Mouse (Mus musculus) testis, adult 2 months (tissue): ENCODE results near the gene Mxi1.

Experiments
- CTCF ChIP-seq: fragments of 200-500 bp; IDR thresholded peaks from 2 replicates; pipeline ENCODE4 v1.5.1; 2012; ENCODE audit warnings: low read depth, mild to moderate bottlenecking, inconsistent platforms, low read length, moderate library complexity; ENCODE audit not compliant: control insufficient read depth, insufficient read depth, insufficient replicate concordance
- POLR2A ChIP-seq: fragments of 200-500 bp; IDR thresholded peaks from 2 replicates; pipeline ENCODE4 v1.6.1; 2012; ENCODE audit warnings: low read depth, mild to moderate bottlenecking, inconsistent platforms, low read length, moderate library complexity; ENCODE audit not compliant: control insufficient read depth

DNA sequence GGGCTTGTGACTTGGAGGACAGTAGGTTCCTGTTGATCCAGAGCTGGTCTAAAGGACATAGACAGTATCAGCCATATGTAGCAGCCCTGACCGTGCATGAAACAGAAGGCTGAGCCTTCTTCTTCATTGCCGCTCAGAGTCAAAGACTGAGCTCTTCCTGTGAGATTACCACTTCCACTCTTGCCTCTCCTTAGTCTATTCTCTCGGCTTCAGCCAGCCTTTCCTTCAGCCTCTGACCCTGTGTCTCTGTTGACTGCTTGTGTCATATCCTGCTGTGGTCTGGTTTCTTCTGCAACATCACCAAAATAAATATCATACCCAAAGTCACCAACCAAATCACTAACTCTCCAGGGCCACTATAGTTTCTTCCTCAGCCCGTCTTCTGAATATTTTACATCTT is 88.9 kb downstream of the Mxi1 start:
- TF ChIP-seq CTCF (no peak), POLR2A (no peak)
